Mouse (Mus musculus): ENCODE measurements around the gene Eif3k.

Eif3k gene

DNA sequence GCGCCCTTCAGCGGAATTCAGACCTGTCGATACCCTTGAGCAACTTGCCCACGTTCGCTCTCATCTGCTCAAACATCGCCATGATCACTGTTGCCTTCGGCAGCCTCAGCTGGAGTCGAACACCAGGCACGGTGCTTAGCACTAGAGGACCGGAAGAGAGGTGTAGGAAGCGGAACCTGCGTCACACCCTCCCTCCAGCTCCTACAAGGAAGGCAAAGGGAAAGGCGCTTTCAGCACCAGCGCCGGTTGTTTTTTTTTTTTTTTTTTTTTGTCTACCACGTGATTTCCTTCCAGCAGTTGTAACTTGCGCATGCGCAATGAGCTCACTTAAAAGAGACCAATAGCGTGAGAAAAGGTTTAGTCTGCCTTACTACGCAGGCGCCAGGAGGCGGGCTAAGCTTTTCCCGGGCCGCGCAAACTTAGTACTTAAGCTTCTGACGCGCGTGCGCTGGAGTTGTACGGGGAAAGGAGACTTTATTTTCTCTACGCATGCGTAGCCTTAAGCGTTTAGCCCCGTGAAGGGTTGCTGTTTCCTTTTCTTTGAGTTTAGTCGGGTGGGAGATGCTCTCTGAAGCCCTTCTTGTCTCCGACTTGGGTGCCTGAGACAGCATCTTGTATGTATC, at the start of gene Eif3k, which contains the start of gene Map4k1:
Gene Eif3k, minus strand, starts transcription at position 214 of the 623 bp plus-strand sequence.
Gene Map4k1, plus strand, starts transcription at position 400 of the 623 bp plus-strand sequence.
- DNase-seq (ENCODE audit: low read depth, low spot score): peak; percentile 100

DNA sequence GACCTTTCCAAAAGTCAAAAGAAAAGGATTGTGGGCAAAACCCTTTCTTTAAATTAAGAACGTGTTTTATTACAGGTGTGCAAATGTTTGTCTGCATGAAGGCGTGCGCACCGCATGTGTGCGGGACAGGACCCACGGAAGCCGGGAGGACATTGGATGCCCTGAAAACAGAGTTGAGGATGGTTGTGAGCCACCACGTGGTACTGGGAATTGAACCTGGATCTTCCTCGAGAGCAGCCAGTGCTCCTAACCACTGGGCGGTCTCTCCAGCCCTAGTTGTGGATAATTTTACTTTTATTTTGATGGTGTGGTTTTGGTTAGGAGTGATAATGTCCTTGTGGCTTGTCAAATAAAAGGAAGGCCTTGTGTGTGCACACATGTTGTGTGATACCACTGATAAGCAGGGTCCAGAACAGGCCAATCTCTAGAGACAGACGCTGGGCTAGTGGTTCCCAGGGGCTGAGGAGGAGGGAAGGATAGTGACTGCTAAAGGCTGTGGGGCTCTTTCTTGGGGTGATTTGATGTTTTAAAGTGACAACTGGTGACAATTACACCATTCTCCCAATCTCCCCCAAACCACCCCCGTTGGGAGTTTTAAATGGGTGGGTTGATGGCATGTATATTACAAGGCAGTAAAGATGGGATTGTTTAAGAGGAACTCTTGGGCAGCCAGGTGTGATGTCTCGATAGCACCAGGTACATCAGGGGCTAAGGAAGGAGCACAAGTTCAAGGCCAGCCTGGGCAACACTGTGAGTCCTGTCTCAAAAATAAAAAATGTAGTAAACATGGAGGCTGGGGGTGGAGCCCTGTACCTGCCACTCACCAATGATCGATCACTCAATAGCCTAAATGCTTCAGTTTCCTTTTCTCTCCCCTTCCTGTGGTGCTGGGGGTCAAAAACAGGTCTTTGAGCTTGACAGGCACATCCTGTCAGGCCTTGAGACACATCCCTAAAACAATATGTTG, 48.3 kb upstream of the Eif3k start:
- no peak for DNase-seq (ENCODE audit: low read depth, low spot score)

DNA sequence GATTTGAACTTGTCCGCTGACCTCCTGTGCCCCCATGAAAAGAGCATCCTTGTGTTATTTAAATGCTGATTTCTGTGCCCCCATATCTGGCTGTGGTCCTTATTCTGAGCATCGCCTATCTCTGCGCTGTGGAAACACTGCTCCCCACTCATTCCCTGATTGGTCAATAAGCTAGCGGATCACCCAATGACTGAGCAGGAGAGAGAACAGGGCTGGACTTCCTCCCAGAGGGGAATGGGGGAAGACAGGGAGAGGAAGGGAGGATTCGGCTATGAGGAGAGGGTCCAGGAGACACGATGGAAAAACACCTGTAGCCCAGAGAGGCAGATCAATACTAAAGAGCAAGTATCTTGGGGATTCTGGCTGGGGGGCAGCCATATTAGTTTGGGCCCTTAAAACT, 47.1 kb upstream of the Eif3k start:
- DNase-seq (ENCODE audit: low read depth, low spot score): no peak

DNA sequence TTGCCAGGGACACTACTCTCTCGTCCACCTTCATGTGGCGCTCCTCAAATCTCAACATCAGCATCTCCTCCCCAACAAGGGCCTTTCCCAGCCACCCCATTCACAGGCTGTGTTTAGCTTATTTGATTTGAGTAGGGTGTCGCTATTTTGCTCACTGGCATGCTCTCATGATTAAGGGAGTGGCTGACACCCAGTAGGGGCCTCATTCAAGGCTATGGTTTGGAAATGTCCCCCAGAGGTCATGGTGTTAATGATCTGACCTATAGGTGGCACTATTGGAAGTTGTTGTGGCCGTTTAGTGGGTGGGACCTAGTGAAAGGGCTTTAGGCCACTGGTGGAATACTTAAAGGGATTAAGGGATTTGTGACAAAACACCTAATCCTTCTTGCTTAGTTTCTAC, 45.1 kb upstream of the Eif3k start:
- no peak for DNase-seq (ENCODE audit: low read depth, low spot score)

DNA sequence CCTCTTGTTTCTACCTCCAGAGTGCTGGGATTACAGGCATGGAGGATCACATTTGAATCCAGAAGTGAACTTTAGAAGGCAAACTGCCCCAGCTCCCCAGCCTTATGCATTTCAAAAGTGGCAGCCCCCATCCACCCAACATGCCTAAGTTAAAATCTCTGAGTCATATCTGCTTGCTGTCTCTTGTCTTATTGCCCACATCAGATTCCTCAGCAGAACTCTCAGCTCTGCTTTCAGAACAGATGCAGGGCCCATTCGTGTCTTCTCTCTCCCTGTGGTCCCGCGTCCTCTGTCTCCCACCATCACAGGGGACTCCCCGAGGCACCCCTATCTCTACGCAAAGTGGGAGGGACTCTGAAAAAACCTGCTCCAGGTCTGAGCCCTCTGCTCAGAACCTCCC, 44.5 kb upstream of the Eif3k start:
- DNase-seq (ENCODE audit: low read depth, low spot score): no peak

DNA sequence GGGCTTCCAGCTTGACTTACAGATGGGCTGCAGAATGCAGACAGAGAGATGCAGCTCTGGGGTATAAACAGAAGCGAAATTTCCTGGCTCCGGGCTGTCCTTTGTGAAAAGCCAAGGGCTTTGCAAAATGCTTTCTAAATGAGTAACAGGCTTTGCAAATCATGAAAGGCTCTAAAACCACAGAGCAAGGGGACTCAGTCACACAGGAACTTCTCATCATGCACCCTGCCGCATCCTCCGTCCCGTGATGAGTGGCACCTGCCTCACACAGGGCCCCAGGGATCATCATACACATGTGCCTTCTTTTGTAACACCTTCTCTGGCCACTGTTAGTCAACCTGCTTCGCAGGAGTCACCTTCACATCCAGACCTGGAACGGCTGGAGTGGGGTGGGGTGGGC, 43.9 kb upstream of the Eif3k start:
- DNase-seq (ENCODE audit: low read depth, low spot score): no peak

DNA sequence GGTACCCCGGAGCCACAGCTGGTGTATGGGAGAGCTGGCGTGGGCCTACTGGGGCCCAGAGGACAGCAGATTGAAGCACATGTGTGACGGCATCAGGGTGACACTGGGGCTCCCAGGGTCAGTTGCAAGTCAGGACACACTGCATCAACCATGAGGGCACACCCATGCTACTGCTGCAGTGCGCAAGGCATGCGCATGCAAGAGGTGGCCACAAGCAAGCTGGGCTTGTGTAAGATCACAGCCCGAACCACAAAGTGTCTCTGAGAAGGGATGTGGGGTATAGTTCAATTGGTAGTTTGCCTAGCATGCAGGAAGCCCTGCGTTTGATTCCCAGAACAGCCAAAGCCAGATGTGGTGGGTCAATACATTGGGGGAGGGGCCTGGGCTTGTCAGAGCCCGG, 41.9 kb upstream of the Eif3k start:
- DNase-seq (ENCODE audit: low read depth, low spot score): no peak

DNA sequence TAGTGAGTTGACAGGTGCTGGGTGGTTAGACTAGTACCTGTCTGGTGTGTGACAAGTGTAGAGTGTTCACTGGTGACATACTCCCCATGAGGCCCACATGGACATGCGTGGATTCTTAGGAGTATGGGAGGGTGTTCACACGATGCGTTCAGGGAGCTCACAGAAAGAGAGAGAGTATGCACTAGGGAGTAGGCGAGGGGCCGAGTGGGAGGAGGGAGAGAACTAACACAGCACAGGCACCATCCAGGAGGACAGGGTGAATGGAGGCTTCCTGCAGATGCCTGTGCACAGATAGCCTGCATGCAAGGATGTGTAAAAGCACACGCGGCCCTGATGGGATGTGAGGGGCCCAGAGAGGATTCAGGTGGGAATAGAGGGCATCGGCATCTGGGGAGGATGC, 40.8 kb upstream of the Eif3k start:
- no peak for DNase-seq (ENCODE audit: low read depth, low spot score)

DNA sequence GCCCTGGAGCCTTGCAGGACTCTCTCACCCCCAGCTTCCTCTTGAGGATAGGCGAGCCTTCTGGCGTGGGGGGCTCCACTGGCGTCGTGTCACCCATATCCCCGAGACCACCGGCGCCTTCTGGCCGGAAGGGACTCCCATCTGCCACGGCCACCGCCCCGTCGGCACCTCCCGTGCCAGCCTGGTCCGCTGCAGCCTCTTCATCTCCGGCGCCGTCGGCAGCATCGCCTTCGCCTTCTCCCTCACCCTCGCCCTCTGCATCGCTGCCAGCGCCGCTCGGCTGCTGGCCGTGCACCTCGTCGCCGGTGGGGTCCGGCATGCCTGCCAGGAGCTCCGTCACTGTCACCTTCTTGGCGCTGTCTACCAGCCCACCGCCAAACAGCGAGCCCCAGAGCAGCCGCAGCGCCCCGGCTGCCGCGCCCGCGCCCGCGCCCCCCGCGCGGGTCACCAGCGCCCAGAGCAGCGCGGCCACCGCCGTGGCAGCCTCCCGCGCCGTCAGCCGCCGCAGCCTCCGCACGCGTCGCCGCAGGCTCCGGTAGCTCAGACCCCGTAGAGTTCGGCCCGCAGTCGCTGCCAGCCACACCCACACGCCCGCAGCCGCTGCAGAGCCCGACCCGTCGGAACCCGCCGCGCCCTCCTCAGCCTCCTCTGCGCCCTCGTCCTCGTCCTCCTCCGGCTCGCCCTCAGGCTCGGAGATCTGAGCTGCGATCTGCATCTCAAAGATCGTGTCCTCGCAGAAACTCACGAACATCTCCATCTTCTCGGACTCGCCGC, 38.0 kb upstream of the Eif3k start:
- DNase-seq (ENCODE audit: low read depth, low spot score): no peak

DNA sequence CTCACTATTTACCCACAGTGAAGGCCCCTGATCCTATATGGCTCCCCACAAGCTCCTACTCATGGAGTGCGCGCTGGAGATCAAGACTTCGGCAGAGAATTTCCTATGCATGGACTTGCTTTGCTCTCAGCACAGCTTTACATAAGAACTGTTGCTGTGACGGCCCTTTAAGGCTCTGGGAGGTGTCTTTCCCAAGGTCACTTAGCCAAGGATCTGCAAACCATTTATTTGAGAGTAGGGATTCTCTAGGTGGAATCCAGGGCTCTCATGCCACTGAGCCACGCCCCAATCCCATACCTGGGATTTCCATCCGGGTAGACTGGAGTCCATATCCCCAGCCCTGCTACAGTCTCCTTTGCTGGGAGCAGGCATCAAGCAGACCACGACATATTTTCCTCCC, 35.6 kb upstream of the Eif3k start:
- DNase-seq (ENCODE audit: low read depth, low spot score): no peak

DNA sequence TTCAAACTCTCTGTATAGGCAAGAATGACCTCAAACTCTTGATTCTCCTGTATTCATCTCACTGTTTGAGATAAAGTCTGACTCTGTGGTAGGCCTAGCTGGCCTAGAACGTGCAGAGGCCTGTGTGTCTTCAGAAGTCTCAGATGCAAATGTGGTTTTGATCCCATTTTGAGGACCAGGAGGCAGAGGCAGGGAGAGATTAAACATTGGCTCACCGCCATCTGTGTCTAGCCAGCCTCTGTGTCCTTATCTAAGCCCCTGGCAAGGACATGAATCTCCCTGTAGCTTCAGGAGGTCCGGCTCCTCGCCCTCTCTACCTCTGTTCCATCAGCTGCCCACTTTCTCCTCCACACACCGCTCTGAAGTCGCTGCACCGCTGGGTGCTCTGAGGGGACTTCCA, 34.8 kb upstream of the Eif3k start:
- DNase-seq (ENCODE audit: low read depth, low spot score): no peak

DNA sequence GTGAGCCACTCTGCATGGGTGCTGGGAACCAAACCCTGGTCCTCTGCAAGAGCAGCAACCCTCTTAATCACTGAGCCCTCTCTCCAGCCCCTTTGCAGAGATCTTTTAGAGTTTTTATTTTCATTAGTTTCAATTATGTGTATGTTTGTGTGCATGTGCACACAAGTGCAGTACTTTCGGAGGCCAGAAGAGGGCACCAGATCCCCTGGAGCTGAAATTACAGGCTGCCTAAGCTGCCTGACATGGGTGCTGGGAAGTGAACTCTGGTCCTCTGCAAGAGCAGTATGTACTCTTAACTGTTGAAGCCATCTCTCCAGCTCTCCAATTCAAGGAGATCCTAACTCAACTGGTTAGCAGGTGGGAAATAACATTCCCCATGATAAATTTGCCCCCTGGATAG, 33.3 kb upstream of the Eif3k start:
- DNase-seq (ENCODE audit: low read depth, low spot score): no peak

DNA sequence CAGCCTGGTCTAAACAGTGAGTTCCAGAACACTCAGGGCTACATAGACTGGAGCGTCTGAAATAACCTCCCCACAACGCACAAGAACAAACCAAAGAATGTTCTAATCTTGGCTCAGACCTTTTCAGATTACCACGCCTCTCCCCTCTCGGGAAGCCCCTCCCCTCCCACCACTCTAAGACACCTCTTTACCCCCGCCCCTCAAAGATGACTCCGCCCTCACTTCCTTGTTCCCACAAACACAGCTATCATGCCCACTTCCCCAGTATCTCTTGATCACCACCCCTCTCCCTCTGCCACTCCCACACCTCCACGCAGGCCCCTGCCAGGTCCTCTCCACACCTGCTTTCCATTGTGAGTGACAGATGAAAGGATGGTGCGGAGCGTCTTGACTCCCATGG, 27.1 kb upstream of the Eif3k start:
- DNase-seq (ENCODE audit: low read depth, low spot score): no peak

DNA sequence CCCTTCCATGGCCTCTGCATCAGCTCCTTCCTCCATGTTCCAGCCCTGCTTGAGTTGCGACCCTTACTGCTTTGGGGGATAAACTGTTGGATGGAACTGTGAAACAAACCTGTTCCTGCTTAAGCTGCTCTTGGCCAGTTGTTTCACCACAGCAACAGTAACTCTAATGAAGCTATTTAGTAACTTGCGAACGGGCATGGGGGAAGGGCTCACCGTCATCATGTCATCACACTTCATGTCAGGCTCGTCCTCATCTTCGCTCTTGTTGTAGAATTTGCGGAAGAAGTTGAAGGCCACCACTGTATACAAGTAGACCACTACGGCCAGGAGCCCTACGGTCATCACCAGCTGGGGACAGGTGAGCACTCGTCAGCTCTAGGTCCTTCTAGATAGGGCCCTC, 26.5 kb upstream of the Eif3k start:
- no peak for DNase-seq (ENCODE audit: low read depth, low spot score)

DNA sequence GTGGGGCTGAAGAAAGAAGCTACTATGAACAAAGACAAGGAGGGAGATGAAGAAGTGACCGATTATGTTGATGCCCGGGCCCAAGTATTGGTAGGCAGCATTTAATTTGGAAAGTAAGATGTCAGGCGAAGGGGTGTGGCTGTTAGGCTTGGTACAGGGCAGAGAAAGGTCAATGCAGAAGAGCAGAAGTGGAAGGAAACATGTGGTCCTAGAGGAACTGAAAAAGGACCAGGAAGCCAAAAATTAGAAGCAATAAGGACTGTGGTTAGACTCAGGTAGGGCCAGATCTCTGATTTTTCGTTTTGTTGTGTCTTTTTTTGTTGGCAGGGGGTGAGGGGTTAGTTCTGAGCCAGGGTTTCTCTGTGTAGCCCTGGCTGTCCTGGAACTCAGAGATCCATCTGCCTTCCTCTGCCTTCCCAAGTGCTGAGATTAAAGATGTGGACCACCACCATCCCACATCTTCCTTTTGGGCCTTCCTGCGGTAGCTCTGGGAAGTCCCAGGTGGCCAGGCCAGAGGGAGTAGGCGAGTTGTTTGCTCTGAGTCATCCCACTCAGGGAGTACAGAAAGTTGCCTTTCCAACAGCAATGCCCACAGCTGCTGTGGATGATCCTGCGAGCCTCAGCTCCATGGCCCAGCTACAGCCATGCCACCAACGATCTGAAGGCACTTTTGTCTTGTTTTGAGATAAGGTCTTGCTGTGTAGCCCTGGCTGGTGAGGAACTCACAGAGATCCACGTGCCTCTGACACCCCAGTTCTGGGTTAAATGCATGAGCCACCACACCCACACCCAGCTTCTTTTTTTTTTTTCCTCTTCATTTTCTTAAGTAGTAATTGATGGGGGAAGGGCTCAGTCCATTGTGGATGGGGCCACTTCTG, 25.8 kb upstream of the Eif3k start:
- DNase-seq (ENCODE audit: low read depth, low spot score): no peak

DNA sequence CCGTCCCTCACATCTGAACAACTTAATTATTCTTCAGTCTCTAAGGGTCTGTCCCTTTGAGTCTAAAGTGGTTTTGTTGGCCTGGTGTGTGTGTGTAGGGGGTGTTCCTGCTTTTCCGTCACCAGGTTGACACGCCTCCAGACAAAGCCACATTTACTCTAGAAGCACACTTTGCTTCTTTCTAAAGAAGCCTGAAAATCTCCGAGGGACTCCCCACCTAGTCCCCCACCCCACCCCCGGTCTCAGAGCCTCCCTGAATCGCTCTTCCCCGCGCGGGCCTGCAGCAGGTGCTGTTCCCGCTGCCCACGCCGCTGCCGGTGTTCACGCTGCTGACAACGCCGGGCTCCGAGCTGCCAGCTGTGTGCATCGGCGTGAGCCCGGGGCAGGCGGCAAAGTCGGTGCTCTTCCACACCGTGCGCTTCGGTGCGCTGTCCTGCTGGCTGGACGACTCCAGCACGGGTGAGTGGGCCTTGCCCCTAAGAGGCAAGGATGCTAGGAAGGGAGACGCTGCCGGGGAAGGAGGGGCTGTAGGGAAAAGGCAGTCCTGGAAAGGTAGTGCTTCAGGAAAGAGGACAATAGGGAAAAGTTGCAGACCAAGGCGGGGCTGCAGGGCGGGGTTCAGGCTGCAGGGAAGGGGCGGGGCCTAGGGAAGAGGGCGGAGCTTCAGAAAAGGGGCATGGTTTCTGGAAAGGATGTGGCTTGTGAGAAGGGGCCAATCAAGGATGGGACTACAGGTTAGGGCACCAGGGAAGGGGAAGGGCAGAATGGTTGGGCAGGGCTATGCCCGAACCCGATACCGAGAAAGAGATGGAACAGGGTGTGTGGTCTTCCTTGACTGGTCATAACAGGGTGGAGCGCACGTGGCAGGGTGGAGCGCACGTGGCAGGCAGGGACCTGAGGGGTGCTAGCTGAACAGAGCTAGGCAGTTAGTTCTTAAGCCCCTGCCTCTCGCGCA, 19.3 kb upstream of the Eif3k start:
- DNase-seq (ENCODE audit: low read depth, low spot score): peak; percentile 68

DNA sequence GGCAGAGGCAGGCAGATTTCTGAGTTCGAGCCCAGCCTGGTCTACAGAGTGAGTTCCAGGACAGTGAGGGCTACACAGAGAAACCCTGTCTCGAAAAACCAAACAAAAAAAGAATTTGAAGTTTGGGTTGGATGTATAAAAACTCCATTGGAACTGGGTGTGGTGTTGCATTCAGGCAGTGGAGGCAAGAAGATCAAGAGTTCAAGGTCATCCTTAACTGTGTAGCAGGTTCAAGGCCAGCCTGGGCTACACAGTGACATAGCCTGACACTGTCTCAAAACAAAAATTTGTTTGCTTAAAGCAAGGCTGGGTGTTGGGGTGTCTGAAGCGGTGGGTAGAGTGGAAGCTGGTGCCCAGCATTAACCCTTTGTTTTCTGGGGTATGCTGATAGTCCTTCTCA, 11.7 kb upstream of the Eif3k start:
- DNase-seq (ENCODE audit: low read depth, low spot score): no peak

DNA sequence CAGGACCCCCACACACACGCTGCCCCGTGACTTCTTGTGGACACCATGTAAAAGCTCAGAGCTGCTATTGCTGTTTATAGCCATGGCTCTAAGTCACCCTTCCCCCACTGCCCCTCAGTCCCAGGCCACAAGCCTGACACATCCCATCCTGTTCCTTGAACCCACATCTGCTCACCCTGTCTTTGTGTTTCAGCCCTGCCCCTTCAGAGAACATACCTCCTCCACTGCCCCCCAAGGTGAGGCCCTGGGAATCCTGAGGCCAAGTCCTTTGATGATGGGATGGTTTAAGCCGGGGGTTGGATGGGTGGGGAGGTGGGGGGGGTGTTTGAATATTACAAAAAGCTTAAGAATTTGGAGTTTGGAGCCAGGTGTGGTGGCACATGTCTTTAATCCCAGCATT, 11.3 kb upstream of the Eif3k start:
- DNase-seq (ENCODE audit: low read depth, low spot score): no peak

DNA sequence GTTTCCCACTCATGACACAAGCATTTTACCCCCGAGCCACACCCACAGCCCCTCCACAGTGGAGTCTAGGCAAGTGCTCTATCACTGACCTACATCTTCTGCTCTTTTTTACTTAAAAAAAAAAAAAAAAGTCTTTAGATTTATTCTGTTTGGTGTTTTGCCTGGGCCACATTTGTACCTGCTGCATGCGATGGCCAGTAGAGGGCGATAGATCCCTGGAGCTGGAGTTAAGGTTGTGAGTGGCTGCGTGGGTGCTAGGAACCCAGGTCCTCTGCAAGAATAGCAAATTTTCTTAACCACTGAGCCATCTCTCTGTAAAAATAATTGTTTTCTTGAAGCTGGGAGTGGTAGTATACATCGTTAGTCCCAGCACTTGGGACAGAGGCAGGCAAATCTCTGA, 10.0 kb upstream of the Eif3k start:
- DNase-seq (ENCODE audit: low read depth, low spot score): no peak

DNA sequence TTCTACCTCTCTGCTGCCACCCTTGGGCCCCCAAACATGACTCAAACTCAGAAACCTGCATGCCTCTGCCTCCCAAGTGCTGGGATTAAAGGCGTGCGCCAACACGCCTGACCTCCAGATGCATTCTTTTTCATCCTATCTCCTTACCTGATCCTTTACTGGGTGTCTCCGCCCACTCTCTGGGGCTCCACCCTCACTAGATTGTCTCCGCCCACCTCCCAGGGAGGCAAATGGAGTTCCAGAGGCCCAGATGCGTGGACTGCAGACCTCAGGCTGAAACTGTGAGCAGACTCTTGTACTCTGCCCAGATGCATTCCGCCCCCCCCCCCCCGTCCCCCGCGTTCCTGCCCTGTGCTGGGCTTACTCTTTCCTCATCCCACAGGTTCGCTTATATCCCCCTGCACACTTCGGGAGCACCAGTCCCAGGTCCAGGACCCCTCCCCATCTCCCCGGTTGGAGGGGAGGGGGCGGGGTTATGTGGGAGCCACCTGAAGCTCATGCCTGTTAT, 9.2 kb upstream of the Eif3k start:
- no peak for DNase-seq (ENCODE audit: low read depth, low spot score)
